Mouse (Mus musculus) embryonic facial prominence, embryonic 15.5 days (tissue): ENCODE results near the gene Nup214. TPM values are rescaled to one million over a fixed set of nuclear protein-coding genes. Genes with fewer than 3 reads are reported as not detected.

Source experiments
- ATAC-seq: fragments of 200-750 bp; cut with Nextera tagmentation; 2 replicates; pipeline ENCODE4 v1.8.0; 2017; ENCODE audit warnings: low read depth, moderate TSS enrichment; ENCODE audit not compliant: insufficient number of reproducible peaks, low FRiP score, low TSS enrichment
- H3K27ac ChIP-seq: fragments of 300-500 bp; sonication (generic); replicated peaks from 2 replicates; pipeline ENCODE4 v1.5.1; 2015; ENCODE audit warnings: mild to moderate bottlenecking, inconsistent platforms
- H3K27me3 ChIP-seq: fragments of 300-500 bp; sonication (generic); 2 replicates; pipeline ENCODE4 v1.6.1; 2015; ENCODE audit warnings: inconsistent platforms
- H3K36me3 ChIP-seq: fragments of 300-500 bp; sonication (generic); 2 replicates; pipeline ENCODE4 v1.6.1; 2015; ENCODE audit warnings: mild to moderate bottlenecking, inconsistent platforms
- H3K4me1 ChIP-seq: fragments of 300-500 bp; sonication (generic); 2 replicates; pipeline ENCODE4 v1.6.1; 2015; ENCODE audit warnings: inconsistent platforms
- H3K4me2 ChIP-seq: fragments of 300-500 bp; sonication (generic); replicated peaks from 2 replicates; pipeline ENCODE4 v1.6.1; 2015; ENCODE audit warnings: mild to moderate bottlenecking, inconsistent platforms
- H3K4me3 ChIP-seq: fragments of 300-500 bp; sonication (generic); replicated peaks from 2 replicates; pipeline ENCODE4 v1.5.1; 2015; ENCODE audit warnings: mild to moderate bottlenecking, inconsistent platforms
- H3K9ac ChIP-seq: fragments of 300-500 bp; sonication (generic); 2 replicates; pipeline ENCODE4 v1.6.1; 2015; ENCODE audit warnings: inconsistent platforms
- H3K9me3 ChIP-seq: fragments of 300-500 bp; sonication (generic); replicated peaks from 2 replicates; pipeline ENCODE4 v1.6.1; 2016; ENCODE audit warnings: inconsistent platforms
- WGBS: fragments of 180-500 bp; shearing (Covaris S2); methylation state at CpG from one replicate; pipeline ENCODE4 v1.1.7; 2015; 5-methylcytosine and 5-hydroxymethylcytosine counted together
- polyA plus RNA-seq: library from polyadenylated mRNA; unstranded; fragments of >200 nt; fragmentation: Nextera tagmentation; extraction: Ambion mirVana; gene quantifications from 2 replicates; pipeline ENCODE4 v1.2.1, GENCODE M21; 2015

Nup214 gene
- polyA plus RNA-seq, 1 experiment from 2014 or later = 86.8 TPM

DNA sequence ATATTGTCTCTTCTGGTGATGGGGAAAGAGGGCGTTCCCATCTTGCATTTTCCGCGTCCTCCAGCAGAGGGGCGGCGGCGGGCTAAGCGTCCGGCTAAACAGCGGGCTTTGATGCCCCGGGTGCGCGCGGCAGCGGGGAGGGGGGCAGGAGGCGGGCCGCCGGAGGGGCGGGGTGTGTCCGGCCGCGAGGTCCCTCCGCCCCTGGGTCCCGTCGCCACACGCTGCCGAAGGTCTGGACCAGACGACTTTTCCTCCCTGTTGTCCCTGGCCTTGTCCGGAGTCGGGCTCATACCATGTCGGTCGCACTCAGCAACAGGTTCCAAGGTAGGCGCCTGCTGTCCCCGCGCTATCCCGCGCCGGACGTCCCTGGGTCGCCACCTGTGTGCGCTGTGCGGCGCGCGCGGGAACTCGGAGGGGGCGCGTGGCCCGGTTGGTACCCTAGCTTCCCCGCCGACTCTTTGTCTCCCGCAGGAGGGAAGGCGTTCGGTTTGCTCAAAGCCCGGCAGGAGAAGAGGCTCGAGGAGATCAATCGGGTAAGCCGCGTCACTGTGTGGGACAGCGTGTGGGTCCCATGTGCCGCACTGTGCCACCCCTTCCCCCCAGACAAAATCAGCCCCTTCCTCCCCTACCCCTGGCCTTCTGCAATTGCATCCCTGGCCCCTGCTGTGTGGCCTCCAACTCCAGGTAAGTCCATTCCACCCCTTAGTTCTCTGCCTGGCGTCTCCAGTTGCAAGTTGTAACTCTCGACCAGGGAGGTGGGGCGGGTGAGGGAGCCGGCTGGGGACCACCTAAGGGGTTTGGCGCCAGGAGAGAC lies 24.0 kb upstream of the Nup214 start, which contains the start of gene Aif1l:
Aif1l (plus strand) TSS at position 82 of the 814 bp plus-strand sequence.
- WGBS = under 1% methylated on average over 66 of the region's 66 CpGs
- peak; percentile 56; the same call in 1 of the 2 replicates for ATAC-seq
- peak within 1 kb of the TSS; percentile 99 for H3K4me2 ChIP-seq
- no peak within 1 kb of the TSS for H3K27ac ChIP-seq
- no peaks in the 10 kb centered on the region for H3K9me3 ChIP-seq
- peak within 1 kb of the TSS; percentile 51 for H3K9ac ChIP-seq
- peak within 1 kb of the TSS; percentile 68 for H3K4me3 ChIP-seq
- 0 out of 2 replicates have a peak, but pooled peaks cover 3% of the 10 kb centered on the region for H3K27me3 ChIP-seq
- no peaks in the 10 kb centered on the region for H3K36me3 ChIP-seq
- peaks cover 21% of the 10 kb centered on the region for H3K4me1 ChIP-seq

DNA sequence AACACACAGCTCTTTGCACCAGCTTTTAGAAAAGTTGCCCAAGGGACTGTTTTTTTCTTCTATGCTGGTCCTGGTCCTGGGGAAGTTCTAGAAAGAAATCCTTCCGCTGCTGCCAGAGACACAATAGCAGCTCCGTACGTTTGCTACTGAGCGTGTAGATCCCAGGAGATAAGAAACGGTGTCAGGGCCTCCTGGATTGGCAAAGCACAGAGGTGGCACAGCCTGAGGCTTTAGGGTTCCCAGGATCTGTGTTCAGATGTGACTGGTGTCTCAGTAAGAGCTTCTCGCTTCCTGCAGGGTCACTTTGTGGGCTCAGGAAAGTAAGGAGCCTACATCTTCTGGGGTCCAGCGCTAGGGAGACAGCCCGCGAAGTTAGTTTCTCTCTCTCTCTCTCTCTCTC lies 23.3 kb upstream of the Nup214 start:
- Histone ChIP-seq H3K27ac (no peak overlapping the region), H3K9ac (no peak overlapping the region), H3K27me3 (0 out of 2 replicates have a peak, but pooled peaks cover 3% of the 10 kb centered on the region), H3K4me1 (peaks cover 21% of the 10 kb centered on the region), H3K9me3 (no peaks in the 10 kb centered on the region), H3K4me2 (peak overlapping the region; percentile 99), H3K4me3 (peak overlapping the region; percentile 68), H3K36me3 (no peaks in the 10 kb centered on the region)
- WGBS = 26% methylated on average over 9 of the region's 9 CpGs
- ATAC-seq = no peak

- WGBS = 84% methylated on average over 10 of the region's 10 CpGs
Observed at GRCm38 (mm10) chr2:31952236-31952635, 22.0 kb upstream of the Nup214 start.

GRCm38 (mm10) chr2:31952725-31953124 lies 21.5 kb upstream of the Nup214 start:
- H3K27ac ChIP-seq = no peak overlapping the region
- no peaks in the 10 kb centered on the region for H3K36me3 ChIP-seq
- WGBS = 86% methylated on average over 3 of the region's 3 CpGs
- peaks cover 21% of the 10 kb centered on the region for H3K4me1 ChIP-seq
- ATAC-seq = no peak
- H3K9me3 ChIP-seq = no peaks in the 10 kb centered on the region
- H3K4me2 ChIP-seq = no peak overlapping the region
- H3K9ac ChIP-seq = no peak overlapping the region
- no peak overlapping the region for H3K4me3 ChIP-seq
- 0 out of 2 replicates have a peak, but pooled peaks cover 3% of the 10 kb centered on the region for H3K27me3 ChIP-seq

More at GRCm38 (mm10) chr2:31952236-31952635, 22.0 kb upstream of the Nup214 start:
- no peak overlapping the region for H3K4me3 ChIP-seq
- H3K4me1 ChIP-seq = peaks cover 21% of the 10 kb centered on the region
- ATAC-seq = no peak
- no peak overlapping the region for H3K9ac ChIP-seq
- H3K4me2 ChIP-seq = no peak overlapping the region
- no peak overlapping the region for H3K27ac ChIP-seq
- H3K9me3 ChIP-seq = no peaks in the 10 kb centered on the region
- H3K36me3 ChIP-seq = no peaks in the 10 kb centered on the region
- H3K27me3 ChIP-seq = 0 out of 2 replicates have a peak, but pooled peaks cover 3% of the 10 kb centered on the region

GRCm38 (mm10) chr2:31953687-31954086 lies 20.5 kb upstream of the Nup214 start:
- no peak for ATAC-seq
- 69% methylated on average over 8 of the region's 8 CpGs for WGBS
- Histone ChIP-seq H3K27ac (no peak overlapping the region), H3K9me3 (no peaks in the 10 kb centered on the region), H3K27me3 (0 out of 2 replicates have a peak, but pooled peaks cover 3% of the 10 kb centered on the region), H3K9ac (no peak overlapping the region), H3K4me2 (no peak overlapping the region), H3K4me3 (no peak overlapping the region), H3K4me1 (peaks cover 21% of the 10 kb centered on the region), H3K36me3 (no peaks in the 10 kb centered on the region)

DNA sequence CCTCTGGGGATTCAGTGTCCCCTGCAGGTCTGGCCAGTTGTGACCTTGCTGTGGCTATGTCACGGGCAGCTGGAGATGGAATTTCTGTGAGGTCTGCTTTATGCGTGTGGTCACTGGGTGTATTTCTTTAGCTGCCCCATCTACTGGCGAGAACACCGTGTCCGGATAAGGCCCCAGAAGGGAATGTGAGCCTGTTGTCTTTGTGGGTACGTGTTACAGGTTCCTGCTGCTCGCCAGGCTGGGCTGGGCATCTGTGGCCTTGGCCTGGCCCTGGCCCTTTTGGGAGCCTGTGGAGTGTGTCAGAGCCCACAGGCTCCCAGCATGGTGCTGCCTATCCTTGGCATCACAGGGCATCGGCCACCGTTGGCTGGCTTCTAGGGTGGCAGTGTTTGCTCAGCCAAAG lies 19.5 kb upstream of the Nup214 start:
- ATAC-seq = no peak
- Histone ChIP-seq H3K27me3 (no peaks in the 10 kb centered on the region), H3K36me3 (no peaks in the 10 kb centered on the region)

DNA sequence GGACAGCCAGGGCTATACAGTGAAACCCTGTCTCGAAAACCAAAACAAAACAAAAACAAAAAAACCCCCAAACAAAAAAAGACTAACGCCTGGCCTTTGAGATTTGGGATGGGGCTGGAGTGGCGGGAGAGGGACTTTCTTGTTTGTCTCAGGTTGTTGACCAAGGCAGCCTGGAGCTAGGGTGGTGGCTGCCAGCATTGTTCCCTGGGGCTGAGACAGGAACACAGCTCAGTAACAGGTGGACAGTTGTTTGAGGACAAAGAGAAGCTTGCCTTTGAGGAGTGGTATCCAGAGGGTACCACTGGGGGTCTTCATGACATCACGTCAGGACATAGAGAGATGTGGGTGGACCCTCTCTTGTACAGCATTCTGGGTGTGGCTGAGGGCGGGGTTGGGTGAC lies 18.6 kb upstream of the Nup214 start:
- no peak overlapping the region for H3K4me2 ChIP-seq
- H3K36me3 ChIP-seq = no peaks in the 10 kb centered on the region
- no peak overlapping the region for H3K27ac ChIP-seq
- H3K4me1 ChIP-seq = peaks cover 12% of the 10 kb centered on the region
- no peak overlapping the region for H3K9ac ChIP-seq
- H3K9me3 ChIP-seq = no peaks in the 10 kb centered on the region
- no peaks in the 10 kb centered on the region for H3K27me3 ChIP-seq
- ATAC-seq = no peak
- H3K4me3 ChIP-seq = no peak overlapping the region
- 91% methylated on average over 5 of the region's 5 CpGs for WGBS

More for the DNA sequence above, 19.5 kb upstream of the Nup214 start:
- Histone ChIP-seq H3K9ac (no peak overlapping the region), H3K9me3 (no peaks in the 10 kb centered on the region), H3K4me1 (peaks cover 19% of the 10 kb centered on the region), H3K4me2 (no peak overlapping the region), H3K27ac (no peak overlapping the region), H3K4me3 (no peak overlapping the region)
- 92% methylated on average over 9 of the region's 9 CpGs for WGBS

- H3K36me3 ChIP-seq = no peaks in the 10 kb centered on the region
- 79% methylated on average over 10 of the region's 10 CpGs for WGBS
- ATAC-seq = no peak
- no peak overlapping the region for H3K4me3 ChIP-seq
- no peaks in the 10 kb centered on the region for H3K27me3 ChIP-seq
- H3K27ac ChIP-seq = no peak overlapping the region
- H3K9me3 ChIP-seq = no peaks in the 10 kb centered on the region
- no peak overlapping the region for H3K9ac ChIP-seq
- no peak overlapping the region for H3K4me2 ChIP-seq
- H3K4me1 ChIP-seq = no peaks in the 10 kb centered on the region
Observed at GRCm38 (mm10) chr2:31957211-31957610, 17.0 kb upstream of the Nup214 start.

- no peaks in the 10 kb centered on the region for H3K27me3 ChIP-seq
- no peak for ATAC-seq
- no peak overlapping the region for H3K4me3 ChIP-seq
- WGBS = 90% methylated on average over 8 of the region's 8 CpGs
- H3K4me1 ChIP-seq = no peaks in the 10 kb centered on the region
- no peaks in the 10 kb centered on the region for H3K36me3 ChIP-seq
- no peak overlapping the region for H3K4me2 ChIP-seq
- no peaks in the 10 kb centered on the region for H3K9me3 ChIP-seq
- H3K27ac ChIP-seq = no peak overlapping the region
- H3K9ac ChIP-seq = no peak overlapping the region
Observed at GRCm38 (mm10) chr2:31960986-31961385, 13.2 kb upstream of the Nup214 start.

GRCm38 (mm10) chr2:31961791-31962222 lies 12.4 kb upstream of the Nup214 start:
- Histone ChIP-seq H3K4me1 (no peaks in the 10 kb centered on the region), H3K27ac (peak overlapping the region; percentile 25; the same call in 1 of the 2 replicates), H3K4me3 (no peak overlapping the region), H3K27me3 (no peaks in the 10 kb centered on the region), H3K9ac (no peak overlapping the region), H3K4me2 (no peak overlapping the region), H3K9me3 (no peaks in the 10 kb centered on the region), H3K36me3 (no peaks in the 10 kb centered on the region)
- 68% methylated on average over 4 of the region's 4 CpGs for WGBS
- ATAC-seq = no peak

- no peaks in the 10 kb centered on the region for H3K27me3 ChIP-seq
- WGBS = 43% methylated on average over 8 of the region's 8 CpGs
- no peak overlapping the region for H3K4me3 ChIP-seq
- H3K36me3 ChIP-seq = no peaks in the 10 kb centered on the region
- H3K27ac ChIP-seq = peak overlapping the region; percentile 25; the same call in 1 of the 2 replicates
- H3K9me3 ChIP-seq = no peaks in the 10 kb centered on the region
- peak; percentile 76; the same call in 1 of the 2 replicates for ATAC-seq
- H3K9ac ChIP-seq = no peak overlapping the region
- H3K4me2 ChIP-seq = no peak overlapping the region
- no peaks in the 10 kb centered on the region for H3K4me1 ChIP-seq
Observed at GRCm38 (mm10) chr2:31962501-31963224, 11.6 kb upstream of the Nup214 start.
